Mouse (Mus musculus) small intestine, adult 2 months (tissue): ENCODE measurements around the gene Rere. TPM values are rescaled to one million over a fixed set of nuclear protein-coding genes. Genes with fewer than 3 reads are reported as not detected.
"Not testable (repeated sequence)": the region's sequence is repeated elsewhere in the genome, so short reads cannot be mapped to it uniquely, and the experiment has no call there.

Source experiments
- H3K27ac ChIP-seq: fragments of 200-500 bp; 2 replicates; pipeline ENCODE4 v1.5.1; 2012; ENCODE audit warnings: low read depth, low read length, control low read depth, inconsistent platforms; ENCODE audit not compliant: insufficient read depth
- H3K27me3 ChIP-seq: fragments of 200-500 bp; 2 replicates; pipeline ENCODE4 v1.6.1; 2012; ENCODE audit warnings: mild to moderate bottlenecking, moderate library complexity, low read length, inconsistent platforms; ENCODE audit not compliant: control insufficient read depth, insufficient read depth
- H3K36me3 ChIP-seq: fragments of 200-500 bp; 2 replicates; pipeline ENCODE4 v1.6.1; 2012; ENCODE audit warnings: mild to moderate bottlenecking, low read length, control low read depth, inconsistent platforms; ENCODE audit not compliant: control insufficient read depth, insufficient read depth
- H3K4me1 ChIP-seq: fragments of 200-500 bp; 2 replicates; pipeline ENCODE4 v1.6.1; 2012; ENCODE audit warnings: low read length, inconsistent platforms, mixed read lengths; ENCODE audit not compliant: control insufficient read depth, insufficient read depth, insufficient read length
- H3K4me3 ChIP-seq: fragments of 200-500 bp; 2 replicates; pipeline ENCODE4 v1.5.1; 2012; ENCODE audit warnings: low read depth, mild to moderate bottlenecking, control low read depth, inconsistent platforms, low read length, moderate library complexity
- CTCF ChIP-seq: fragments of 200-500 bp; IDR thresholded peaks from 2 replicates; pipeline ENCODE4 v1.5.1; 2012; ENCODE audit warnings: low read depth, mild to moderate bottlenecking, control low read depth, inconsistent platforms, low read length, moderate library complexity, mixed read lengths; ENCODE audit not compliant: insufficient replicate concordance, insufficient read length; ENCODE audit errors: extremely low read depth
- POLR2A ChIP-seq: fragments of 200-500 bp; IDR thresholded peaks from 2 replicates; pipeline ENCODE4 v1.6.1; 2012; ENCODE audit warnings: low read depth, mild to moderate bottlenecking, control low read depth, inconsistent platforms, low read length, moderate library complexity
- WGBS: fragments of 180-500 bp; shearing (Covaris S2); methylation state at CpG from one replicate; pipeline ENCODE4 v1.1.7; 2018; 5-methylcytosine and 5-hydroxymethylcytosine counted together
- polyA plus RNA-seq: library from polyadenylated mRNA; depleted of rRNA; stranded (reverse); fragments of >200 nt; gene quantifications from 2 replicates; pipeline ENCODE4 v1.2.3, GENCODE M21; 2012

Rere gene
- polyA plus RNA-seq, 1 experiment, result 72.8 TPM

GRCm38 (mm10) chr4:150510036-150510435 is 228.6 kb downstream of the Rere start:
- Histone ChIP-seq H3K4me3 (no peak overlapping the region), H3K27ac (no peak overlapping the region), H3K27me3 (no peaks in the 10 kb centered on the region), H3K36me3 (peaks cover 25% of the 10 kb centered on the region), H3K4me1 (peaks cover 4% of the 10 kb centered on the region; the same call in 1 of the 2 replicates)
- 84% methylated on average over 2 of the region's 2 CpGs for WGBS
- TF ChIP-seq POLR2A (no peak), CTCF (no peak)

DNA sequence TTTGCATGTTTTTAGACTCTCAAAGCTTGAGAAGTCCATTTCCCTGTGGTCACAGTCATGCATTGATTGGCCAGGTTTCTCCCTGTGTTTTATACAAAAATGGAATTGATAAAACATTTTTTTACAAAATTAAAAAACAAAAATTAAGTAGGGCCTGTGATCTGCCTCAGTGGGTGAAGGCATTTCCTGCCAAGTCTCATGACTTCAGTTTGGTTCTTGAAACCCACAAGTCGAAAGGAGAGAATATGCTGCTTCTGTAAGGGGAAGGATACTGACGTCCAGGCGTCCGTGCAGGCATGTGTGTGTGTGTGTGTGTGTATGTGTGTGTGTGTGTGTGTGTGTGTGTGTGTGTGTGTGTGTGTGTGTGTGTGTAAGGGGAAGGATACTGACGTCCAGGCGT is 231.9 kb downstream of the Rere start:
- H3K27me3 ChIP-seq, H3K27ac ChIP-seq, H3K4me1 ChIP-seq, H3K4me3 ChIP-seq: not testable (repeated sequence)
- peaks cover 25% of the 10 kb centered on the region for H3K36me3 ChIP-seq
- WGBS, result 84% methylated on average over 4 of the region's 6 CpGs

DNA sequence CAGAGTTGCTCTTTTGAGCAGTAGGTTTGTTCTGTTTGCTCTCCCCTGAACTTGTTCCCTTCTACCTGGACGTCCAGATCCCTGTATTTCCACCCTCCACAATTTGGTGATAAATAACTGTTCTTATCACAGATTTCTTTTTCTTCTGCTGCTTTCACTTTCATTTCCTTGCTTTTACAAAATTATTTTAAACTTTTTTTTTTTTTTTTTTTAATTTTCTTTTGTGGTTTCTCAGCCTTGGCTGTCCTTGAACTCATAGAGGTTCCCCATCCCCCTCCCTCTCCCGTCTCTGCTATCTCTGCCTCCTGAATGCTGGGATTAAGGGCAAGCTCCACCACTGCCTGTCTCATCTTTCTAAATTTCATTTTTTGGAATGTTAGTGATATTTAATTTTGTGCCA is 234.8 kb downstream of the Rere start:
- H3K27me3 ChIP-seq, result no peaks in the 10 kb centered on the region
- TF ChIP-seq CTCF, result no peak
- TF ChIP-seq POLR2A, result no peak
- H3K4me3 ChIP-seq, result no peak overlapping the region
- H3K4me1 ChIP-seq, result peaks cover 15% of the 10 kb centered on the region; the same call in 1 of the 2 replicates
- H3K36me3 ChIP-seq, result peaks cover 13% of the 10 kb centered on the region
- H3K27ac ChIP-seq, result no peak overlapping the region
- 30% methylated on average over 2 of the region's 2 CpGs for WGBS

DNA sequence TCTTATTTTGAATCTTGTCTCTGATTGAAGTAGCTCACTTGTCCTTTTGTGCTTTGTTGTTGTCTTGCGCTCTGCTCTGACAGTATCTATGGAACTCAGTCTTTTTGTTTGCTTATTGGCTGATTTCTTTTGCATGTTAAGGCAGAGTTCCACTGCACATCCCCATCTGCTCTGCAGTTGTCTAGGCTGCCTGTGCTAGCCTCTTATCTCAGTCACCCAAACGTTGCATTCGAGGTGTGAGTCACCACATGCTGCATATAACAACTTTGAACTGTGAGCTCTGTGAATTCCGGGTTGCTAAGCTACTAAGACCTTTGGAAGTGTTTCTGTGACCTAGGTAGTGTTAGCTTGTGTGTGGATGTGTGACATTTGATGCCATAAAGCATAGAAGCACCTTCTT is 235.9 kb downstream of the Rere start:
- 18% methylated on average over 4 of the region's 4 CpGs for WGBS
- TF ChIP-seq POLR2A (no peak), CTCF (no peak)
- Histone ChIP-seq H3K4me1 (peaks cover 15% of the 10 kb centered on the region; the same call in 1 of the 2 replicates), H3K36me3 (peaks cover 8% of the 10 kb centered on the region), H3K4me3 (no peak overlapping the region), H3K27me3 (no peaks in the 10 kb centered on the region), H3K27ac (peak overlapping the region; percentile 13; the same call in 1 of the 2 replicates)

- peak overlapping the region; percentile 50 for H3K27ac ChIP-seq
These were observed 237.4 kb downstream of the Rere start for GRCm38 (mm10) chr4:150518826-150519225.

GRCm38 (mm10) chr4:150520069-150520468 is 238.6 kb downstream of the Rere start:
- H3K4me1 ChIP-seq, result peaks cover 15% of the 10 kb centered on the region; the same call in 1 of the 2 replicates
- H3K27ac ChIP-seq, result no peak overlapping the region
- H3K36me3 ChIP-seq, result peaks cover 6% of the 10 kb centered on the region
- TF ChIP-seq POLR2A (no peak), CTCF (no peak)
- H3K27me3 ChIP-seq, result no peaks in the 10 kb centered on the region
- WGBS, result 83% methylated on average over 1 of the region's 1 CpGs
- H3K4me3 ChIP-seq, result no peak overlapping the region

More at GRCm38 (mm10) chr4:150518826-150519225, 237.4 kb downstream of the Rere start:
- peaks cover 15% of the 10 kb centered on the region; the same call in 1 of the 2 replicates for H3K4me1 ChIP-seq
- H3K27me3 ChIP-seq, result no peaks in the 10 kb centered on the region
- 39% methylated on average over 5 of the region's 5 CpGs for WGBS
- peaks cover 5% of the 10 kb centered on the region for H3K36me3 ChIP-seq
- TF ChIP-seq CTCF (no peak), POLR2A (no peak)
- H3K4me3 ChIP-seq, result no peak overlapping the region

DNA sequence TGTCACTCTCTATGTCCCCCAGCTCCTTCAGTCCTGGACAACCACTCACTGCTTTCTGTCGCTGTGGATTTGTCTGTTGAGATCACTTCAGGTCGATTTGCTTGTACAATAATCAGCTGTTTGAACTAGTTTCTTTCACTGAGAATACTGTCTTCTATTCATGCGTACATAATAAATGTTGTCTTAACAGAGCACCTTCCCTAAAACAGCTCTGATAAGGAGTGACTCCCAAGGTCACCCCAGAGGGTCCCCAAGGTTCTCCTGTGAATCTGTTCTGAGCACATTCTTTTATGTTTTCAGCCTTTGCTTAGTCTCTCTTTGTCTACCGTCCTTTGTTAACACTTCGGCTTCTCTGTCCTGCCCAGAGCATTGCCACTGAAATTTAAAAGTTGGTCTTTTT is 241.0 kb downstream of the Rere start:
- Histone ChIP-seq H3K4me1 (peaks cover 10% of the 10 kb centered on the region; the same call in 1 of the 2 replicates), H3K36me3 (peaks cover 6% of the 10 kb centered on the region), H3K4me3 (no peak overlapping the region), H3K27me3 (no peaks in the 10 kb centered on the region), H3K27ac (no peak overlapping the region)
- WGBS, result 72% methylated on average over 5 of the region's 5 CpGs
- TF ChIP-seq CTCF, result no peak
- TF ChIP-seq POLR2A, result no peak

GRCm38 (mm10) chr4:150523351-150523750 is 241.9 kb downstream of the Rere start:
- Histone ChIP-seq H3K27me3 (no peaks in the 10 kb centered on the region), H3K36me3 (peaks cover 6% of the 10 kb centered on the region), H3K27ac (no peak overlapping the region), H3K4me3 (no peak overlapping the region), H3K4me1 (peaks cover 6% of the 10 kb centered on the region; the same call in 1 of the 2 replicates)
- TF ChIP-seq POLR2A (no peak), CTCF (no peak)
